Mouse (Mus musculus) R1 (cell line): Measurements from ENCODE around the gene Luc7l.
"Not testable (repeated sequence)": the region's sequence is repeated elsewhere in the genome, so short reads cannot be mapped to it uniquely, and the experiment has no call there.

Experiments used
- DNase-seq: peaks from one replicate; pipeline ENCODE4 v3.0.0-alpha.2; 2018; ENCODE audit warnings: low read depth, low spot score

Gene Luc7l

DNA sequence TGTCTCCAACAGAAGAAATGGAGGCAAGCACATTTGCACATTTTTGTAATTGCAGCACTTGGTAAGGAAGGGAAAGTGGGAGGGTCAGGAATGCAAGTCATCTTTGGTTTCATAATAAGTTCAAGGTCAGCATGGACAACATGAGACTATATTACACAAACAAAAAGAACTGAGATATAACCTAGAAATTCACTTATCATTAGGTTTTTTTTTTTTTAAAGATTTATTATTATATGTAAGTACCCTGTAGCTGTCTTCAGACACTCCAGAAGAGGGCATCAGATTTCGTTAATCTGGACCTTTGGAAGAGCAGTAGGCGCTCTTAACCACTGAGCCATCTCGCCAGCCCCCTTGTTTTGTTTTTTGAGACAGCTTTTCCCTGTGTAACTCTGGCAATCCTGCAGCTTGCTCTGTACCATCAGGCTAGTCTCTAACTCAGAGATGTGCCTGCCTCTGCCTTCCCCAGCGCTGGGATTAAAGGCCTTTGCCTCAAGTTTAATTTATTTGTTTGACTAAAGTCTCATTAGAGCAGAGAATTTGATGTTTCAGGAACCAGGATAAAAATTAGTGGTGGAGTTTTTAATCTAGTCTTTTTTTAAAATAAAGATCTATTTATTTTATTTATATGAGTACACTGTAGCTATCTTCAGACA is 684 bp upstream of the Luc7l start:
- DNase-seq, result peak; percentile 39

DNA sequence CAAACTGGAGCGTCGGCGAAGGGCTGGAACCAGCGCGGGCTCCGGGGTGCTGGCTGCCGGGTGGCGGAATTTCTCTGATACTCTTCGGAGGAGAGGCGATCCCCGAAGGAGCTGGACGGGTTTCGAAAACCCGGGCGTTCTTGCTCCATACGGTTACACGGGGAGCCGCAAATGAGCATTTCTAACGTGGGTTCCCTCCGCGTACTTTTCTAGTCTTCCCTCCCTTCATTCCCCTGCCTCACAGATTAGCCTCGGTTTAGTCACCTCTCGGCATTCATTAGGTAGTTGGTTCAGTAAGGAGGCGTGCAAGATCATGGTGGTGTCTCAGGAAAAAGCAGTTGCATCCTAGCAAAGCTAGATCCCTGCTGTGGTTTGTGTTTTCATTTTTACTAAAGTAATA is 703 bp downstream of the Luc7l start:
- peak; percentile 39 for DNase-seq

DNA sequence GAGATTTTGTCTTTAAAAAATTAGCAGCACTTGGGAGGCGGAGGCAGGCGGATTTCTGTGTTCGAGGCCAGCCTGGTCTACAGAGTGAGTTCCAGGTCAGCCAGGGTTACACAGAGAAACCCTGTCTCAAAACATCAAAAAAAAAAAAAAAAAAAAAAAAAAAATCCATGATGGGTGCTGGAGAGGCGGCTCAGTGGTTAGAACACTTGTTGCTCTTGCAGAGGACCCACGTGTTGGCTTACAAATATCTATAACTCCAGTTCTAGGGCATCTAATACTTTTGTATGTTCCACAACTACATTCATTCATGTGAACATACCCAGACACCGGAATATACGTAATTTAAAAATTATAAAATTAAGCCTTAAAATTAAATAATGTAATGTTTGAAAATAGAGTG is 2.6 kb downstream of the Luc7l start:
- no peak for DNase-seq

DNA sequence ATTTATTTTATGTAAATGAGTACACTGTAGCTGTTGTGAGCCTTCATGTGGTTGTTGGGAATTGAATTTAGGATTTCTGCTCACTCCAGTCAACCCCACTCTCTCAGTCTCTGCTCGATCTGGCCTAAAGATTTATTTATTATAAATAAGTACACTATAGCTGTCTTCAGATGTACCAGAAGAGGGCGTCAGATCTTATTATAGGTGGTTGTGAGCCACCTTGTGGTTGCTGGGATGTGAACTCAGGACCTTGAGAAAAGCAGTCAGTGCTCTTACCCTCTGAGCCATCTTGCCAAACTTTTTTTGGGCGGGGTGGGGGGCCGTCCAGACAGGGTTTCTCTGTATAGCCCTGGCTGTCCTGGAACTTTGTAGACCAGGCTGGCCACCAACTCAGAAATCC is 9.1 kb downstream of the Luc7l start:
- DNase-seq, result peak; percentile 72

DNA sequence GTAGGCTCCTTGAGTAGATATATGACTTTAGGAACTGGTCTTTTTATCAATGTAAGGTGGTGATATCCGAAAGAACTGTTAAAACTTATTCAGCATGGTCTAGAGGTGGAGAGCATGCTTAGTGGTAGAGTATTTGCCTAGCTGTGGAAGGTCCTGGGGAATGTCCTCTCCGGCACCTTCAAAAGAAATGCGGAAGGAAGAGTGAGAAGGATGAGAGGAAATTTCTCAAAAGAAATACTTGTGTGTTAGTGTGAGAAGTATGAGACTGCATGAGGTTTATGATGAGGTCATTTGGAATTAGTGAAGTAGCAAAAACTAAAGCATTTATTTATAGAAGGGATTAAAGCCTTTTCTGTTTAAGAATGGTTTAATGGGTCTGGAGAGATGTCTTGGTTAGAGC is 9.7 kb downstream of the Luc7l start:
- no peak for DNase-seq

DNA sequence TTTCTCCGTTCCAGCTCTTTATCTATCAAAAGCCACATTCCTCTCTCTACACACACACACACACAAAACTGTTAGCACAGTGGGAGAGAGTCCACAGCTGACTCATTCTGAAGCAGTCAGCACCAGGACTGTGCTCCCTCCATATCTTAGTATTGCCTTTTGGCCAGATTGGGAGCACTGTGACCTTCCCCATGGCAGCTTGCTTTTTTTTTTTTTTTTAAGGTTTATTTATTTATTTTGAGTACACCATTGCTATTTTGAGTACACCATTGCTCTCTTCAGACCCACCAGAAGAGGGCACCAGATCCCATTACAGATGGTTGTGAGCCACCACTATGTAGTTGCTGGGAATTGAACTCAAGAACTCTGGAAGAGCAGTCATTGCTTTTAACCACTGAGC is 16.2 kb downstream of the Luc7l start:
- DNase-seq, result peak; percentile 53

DNA sequence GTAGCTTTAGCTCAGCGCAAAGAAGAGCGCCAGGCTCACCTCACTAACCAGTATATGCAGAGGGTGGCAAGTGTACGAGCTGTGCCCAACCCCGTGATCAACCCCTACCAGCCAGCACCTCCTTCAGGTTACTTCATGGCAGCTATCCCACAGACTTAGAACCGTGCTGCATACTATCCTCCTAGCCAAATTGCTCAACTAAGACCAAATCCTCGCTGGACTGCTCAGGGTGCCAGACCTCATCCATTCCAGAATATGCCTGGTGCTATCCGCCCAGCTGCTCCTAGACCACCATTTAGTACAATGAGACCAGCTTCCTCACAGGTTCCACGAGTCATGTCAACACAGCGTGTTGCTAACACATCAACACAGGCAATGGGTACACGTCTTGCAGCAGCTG is 16.9 kb downstream of the Luc7l start:
- not testable (repeated sequence) for DNase-seq

DNA sequence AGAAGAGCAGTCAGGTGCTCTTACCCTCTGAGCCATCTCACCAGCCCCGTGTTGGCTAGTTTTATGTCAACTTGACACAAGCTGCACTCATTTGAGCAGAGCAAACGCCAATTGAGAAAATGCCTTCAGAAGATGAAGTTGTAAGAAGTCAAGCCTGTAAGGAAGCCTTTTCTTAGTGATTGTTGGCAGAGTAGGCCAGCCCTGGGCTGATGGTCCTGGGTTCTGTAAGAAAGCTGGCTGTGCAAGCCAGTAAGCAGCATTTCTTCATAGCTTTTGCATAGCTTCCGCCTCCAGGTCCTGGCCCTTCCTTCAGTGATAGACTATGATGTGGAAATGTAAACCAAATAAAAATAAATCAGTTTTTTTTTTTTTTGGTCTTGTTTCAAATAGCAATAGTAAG is 19.9 kb downstream of the Luc7l start:
- no peak for DNase-seq

DNA sequence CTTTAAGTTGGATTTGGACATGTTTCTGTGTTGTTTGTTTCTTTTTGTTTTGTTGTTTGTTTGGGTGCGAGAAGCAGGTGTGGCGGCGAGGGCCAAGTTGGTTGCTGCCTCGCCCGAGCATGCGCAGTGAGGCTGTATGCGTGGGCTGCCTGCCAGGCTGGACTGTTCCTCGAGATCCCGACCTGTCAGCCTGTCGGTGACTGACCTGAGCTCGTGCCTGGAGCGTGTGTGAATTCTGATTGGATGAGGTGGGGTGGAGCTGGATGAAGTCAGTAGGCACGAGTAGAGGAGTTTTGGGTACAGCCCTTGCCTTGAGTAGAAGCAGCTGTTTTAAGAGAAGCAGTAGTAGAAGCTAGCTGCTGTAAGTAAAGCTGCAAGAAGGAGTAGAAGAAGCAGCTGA is 23.2 kb downstream of the Luc7l start:
- DNase-seq, result peak; percentile 37

DNA sequence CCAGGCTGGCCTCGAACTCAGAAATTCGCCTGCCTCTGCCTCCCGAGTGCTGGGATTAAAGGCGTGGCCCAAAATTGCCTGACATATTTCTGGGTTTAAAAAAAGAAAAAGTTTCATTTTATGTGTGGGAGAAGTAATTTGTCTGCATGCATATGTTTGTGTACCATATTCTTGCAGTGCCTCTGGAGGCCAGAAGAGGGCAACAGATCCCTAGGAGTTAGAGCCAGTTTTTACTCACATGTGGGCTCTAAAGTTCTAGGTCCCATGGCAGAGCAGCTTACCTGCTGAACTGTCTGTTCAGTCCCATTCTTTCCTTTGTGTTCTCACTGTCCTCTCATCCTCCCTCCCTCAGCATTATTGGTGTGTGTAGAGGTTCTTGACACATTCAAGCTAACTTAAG is 24.0 kb downstream of the Luc7l start:
- peak; percentile 71 for DNase-seq

DNA sequence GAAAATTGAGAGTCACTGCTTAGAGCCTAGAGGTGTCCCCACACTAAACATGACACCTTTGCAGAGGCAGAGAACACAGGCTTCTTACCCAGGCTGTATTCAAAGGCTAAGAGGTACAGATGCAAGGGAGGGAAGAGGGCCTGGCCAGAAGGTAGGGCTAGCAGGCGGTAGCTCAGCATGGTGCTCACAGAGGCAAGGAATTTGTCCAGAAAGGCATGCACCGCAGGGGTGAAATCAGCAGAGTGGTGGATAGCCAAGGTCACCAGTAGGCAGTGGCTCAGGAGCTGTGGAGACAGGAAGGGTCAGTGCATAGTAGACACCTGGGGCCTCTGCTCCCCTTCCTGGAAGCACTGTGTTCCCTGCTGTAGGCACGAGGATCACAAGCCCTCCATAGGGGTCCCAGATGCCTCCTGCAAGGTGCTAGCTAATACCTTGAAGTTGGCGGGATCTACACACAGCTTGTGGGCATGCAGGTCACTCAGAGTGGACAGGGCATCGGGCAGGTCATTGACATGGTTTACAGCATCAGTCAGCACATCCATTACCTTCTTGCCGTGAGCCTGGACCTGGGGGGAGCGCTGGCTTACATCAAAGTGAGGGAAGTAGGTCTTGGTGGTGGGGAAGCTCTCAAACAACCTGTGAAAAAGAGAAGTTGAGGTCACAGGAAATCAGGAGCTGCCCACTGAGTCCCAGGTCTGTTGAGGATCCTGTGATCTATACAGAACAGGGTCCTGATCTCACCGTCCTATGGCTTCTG is 33.7 kb downstream of the Luc7l start:
- peak; percentile 59 for DNase-seq

DNA sequence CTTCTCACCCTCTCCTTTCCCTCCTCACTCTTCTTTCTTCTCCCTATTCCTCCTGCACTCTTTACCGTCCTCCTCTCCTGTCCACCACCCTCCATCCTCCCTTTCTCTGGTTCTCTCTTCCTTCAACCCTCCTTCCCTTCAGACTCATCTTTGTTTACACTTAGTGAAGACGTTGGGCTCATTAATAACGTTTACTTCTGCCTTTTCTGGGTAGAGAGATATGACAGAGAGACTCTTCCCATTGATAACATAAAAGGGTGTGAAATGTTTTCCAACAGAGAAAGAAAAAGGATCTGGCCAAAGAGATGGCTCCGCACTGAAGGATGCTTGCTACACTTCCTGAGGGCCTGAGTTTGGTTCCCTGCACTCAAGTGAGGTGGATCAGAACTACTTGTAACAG is 36.8 kb downstream of the Luc7l start:
- DNase-seq, result no peak

DNA sequence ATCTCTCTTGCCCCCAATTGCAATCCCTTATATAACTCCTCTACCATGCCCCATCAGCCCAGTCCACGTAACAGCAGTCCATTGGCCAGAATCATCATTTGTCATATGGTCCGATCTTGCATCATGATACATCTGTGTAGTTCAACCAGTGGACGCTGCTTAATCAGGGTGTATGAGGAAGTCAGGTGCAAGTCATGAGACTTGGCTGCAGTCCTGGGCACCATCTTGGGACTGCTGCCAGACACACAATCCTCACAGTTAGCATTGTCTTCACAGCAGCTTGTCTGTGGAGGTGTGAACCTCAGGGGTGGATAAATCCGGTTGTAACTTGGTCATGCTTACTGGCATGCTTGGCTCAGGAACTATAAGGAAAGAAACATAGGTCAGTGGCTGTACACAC is 45.6 kb downstream of the Luc7l start:
- DNase-seq, result not testable (repeated sequence)

DNA sequence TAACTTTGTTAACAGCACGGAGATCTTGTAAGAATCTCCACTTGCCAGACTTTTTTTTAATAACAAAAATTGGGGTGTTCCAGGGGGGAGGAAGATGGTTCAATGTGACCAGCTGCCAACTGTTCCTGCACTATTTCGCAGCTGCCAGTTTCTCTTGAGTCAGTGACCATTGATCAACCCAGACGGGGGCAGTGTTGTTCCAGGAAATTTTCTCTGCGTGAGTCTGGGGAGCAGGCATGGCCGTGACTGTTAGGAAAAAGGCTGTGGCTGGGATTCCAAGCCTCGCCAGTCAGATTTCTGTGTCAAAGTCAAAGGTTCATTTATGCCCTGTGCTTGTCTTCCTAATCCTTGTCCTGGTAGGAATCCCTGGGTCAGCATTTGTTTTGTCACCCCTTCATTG is 61.6 kb downstream of the Luc7l start:
- DNase-seq, result peak; percentile 38

DNA sequence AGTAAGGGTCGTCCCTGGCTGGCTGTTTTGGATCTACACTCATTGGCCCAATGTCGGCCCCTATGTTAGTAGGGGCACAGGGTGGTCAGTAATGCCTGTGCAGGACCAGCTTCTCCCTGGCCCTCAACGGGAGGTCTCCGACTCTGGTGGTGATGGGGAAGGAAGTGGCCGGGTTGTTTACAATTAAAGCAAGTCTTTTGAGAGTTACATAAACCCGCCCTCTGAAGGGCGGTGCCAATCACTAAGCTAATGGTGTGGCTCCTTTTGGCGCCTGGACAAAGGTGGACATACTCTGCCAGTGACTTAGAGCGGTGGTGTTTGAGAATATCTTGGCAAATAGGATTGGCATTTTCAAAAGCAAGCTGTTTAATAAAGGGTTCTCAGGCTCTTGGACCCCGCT is 62.8 kb downstream of the Luc7l start:
- DNase-seq, result no peak

DNA sequence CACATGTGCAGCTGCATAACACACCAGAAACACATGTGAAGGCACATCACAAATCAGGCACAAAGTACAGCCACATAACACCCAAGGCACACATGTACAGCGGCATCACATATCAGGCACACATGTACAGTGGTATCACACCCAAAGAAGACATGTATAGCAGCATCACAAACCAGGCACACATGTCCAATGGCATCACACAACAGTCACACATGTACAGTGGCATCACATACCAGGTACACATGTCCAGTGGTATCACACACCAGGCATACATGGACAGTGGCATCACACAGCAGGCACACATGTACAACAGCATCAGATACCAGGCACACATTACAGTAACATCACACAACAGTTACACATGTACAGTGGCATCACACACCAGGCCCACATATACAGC is 65.7 kb downstream of the Luc7l start:
- DNase-seq, result no peak
